Mouse (Mus musculus): ENCODE measurements around the gene Mcts2. TPM values are rescaled to one million over a fixed set of nuclear protein-coding genes. Genes with fewer than 3 reads are reported as not detected.

Gene Mcts2
- polyA plus RNA-seq, 1 experiment from 2014 or later = 10.2 TPM

GRCm38 (mm10) chr2:152736090-152736601 lies 49.3 kb downstream of the Mcts2 start, which contains the start of gene Id1:
Id1 (plus strand) TSS chr2:152736251.
- peak within 1 kb of the TSS; percentile 98 for H3K4me2 ChIP-seq (ENCODE audit: low read depth, low read length)
- H3K36me3 ChIP-seq (ENCODE audit: control insufficient read depth, insufficient read depth) = no peaks in the 10 kb centered on the region
- ATAC-seq (ENCODE audit: low read depth) = peak; percentile 73
- H3K27ac ChIP-seq (ENCODE audit: low read length) = peak within 1 kb of the TSS; percentile 83
- 0% methylated on average over 28 of the region's 28 CpGs for WGBS (ENCODE audit: insufficient replicate concordance)
- H3K4me1 ChIP-seq (ENCODE audit: control insufficient read depth, low read depth, low read length) = peaks cover 63% of the 10 kb centered on the region
- H3K9ac ChIP-seq (ENCODE audit: low read depth, low read length) = peak within 1 kb of the TSS; percentile 68
- no peaks in the 10 kb centered on the region for H3K9me3 ChIP-seq (replicated peaks; ENCODE audit: control insufficient read depth, low read length)
- peaks cover 17% of the 10 kb centered on the region for H3K27me3 ChIP-seq (ENCODE audit: control insufficient read depth, insufficient read depth, low read depth, low read length)
- peak within 1 kb of the TSS; percentile 63 for H3K4me3 ChIP-seq (ENCODE audit: low read depth, low read length)

GRCm38 (mm10) chr2:152736748-152737147 lies 49.9 kb downstream of the Mcts2 start:
- 0% methylated on average over 22 of the region's 22 CpGs for WGBS (ENCODE audit: insufficient replicate concordance)
- no peaks in the 10 kb centered on the region for H3K9me3 ChIP-seq (replicated peaks; ENCODE audit: control insufficient read depth, low read length)
- peaks cover 69% of the 10 kb centered on the region for H3K4me1 ChIP-seq (ENCODE audit: control insufficient read depth, low read depth, low read length)
- H3K36me3 ChIP-seq (ENCODE audit: control insufficient read depth, insufficient read depth) = no peaks in the 10 kb centered on the region
- H3K4me2 ChIP-seq (ENCODE audit: low read depth, low read length) = peak overlapping the region; percentile 98
- peak overlapping the region; percentile 63 for H3K4me3 ChIP-seq (ENCODE audit: low read depth, low read length)
- peaks cover 17% of the 10 kb centered on the region for H3K27me3 ChIP-seq (ENCODE audit: control insufficient read depth, insufficient read depth, low read depth, low read length)
- H3K27ac ChIP-seq (ENCODE audit: low read length) = peak overlapping the region; percentile 83
- peak overlapping the region; percentile 68 for H3K9ac ChIP-seq (ENCODE audit: low read depth, low read length)
- ATAC-seq (ENCODE audit: low read depth) = no peak

Other genes with a start within 250 kb of the Mcts2 start
- gene Defb23, start 222.4 kb upstream of the Mcts2 start, polyA plus RNA-seq (2015; fragmentation: Nextera tagmentation; extraction: Ambion mirVana) = not detected in 2 replicates
- gene Defb20, start 210.0 kb upstream of the Mcts2 start, polyA plus RNA-seq (2015; fragmentation: Nextera tagmentation; extraction: Ambion mirVana) = not detected in 2 replicates
- gene Defb22, start 196.9 kb upstream of the Mcts2 start, polyA plus RNA-seq (2015; fragmentation: Nextera tagmentation; extraction: Ambion mirVana) = not detected in 2 replicates
- not detected in 2 replicates for gene Defb26, start 175.3 kb upstream of the Mcts2 start, polyA plus RNA-seq (2015; fragmentation: Nextera tagmentation; extraction: Ambion mirVana)
- not detected in 2 replicates for gene Defb28, start 168.8 kb upstream of the Mcts2 start, polyA plus RNA-seq (2015; fragmentation: Nextera tagmentation; extraction: Ambion mirVana)
- gene Defb29, start 146.9 kb upstream of the Mcts2 start, polyA plus RNA-seq (2015; fragmentation: Nextera tagmentation; extraction: Ambion mirVana) = not detected in 2 replicates
- gene Gm17416, start 117.7 kb upstream of the Mcts2 start, polyA plus RNA-seq (2015; fragmentation: Nextera tagmentation; extraction: Ambion mirVana) = not detected in 2 replicates
- gene Defb21, start 114.3 kb upstream of the Mcts2 start, polyA plus RNA-seq (2015; fragmentation: Nextera tagmentation; extraction: Ambion mirVana) = not detected in 2 replicates
- not detected in 2 replicates for gene Defb19, start 106.7 kb upstream of the Mcts2 start, polyA plus RNA-seq (2015; fragmentation: Nextera tagmentation; extraction: Ambion mirVana)
- not detected in 2 replicates for gene Defb45, start 87.6 kb upstream of the Mcts2 start, polyA plus RNA-seq (2015; fragmentation: Nextera tagmentation; extraction: Ambion mirVana)
- gene Defb36, start 82.7 kb upstream of the Mcts2 start, polyA plus RNA-seq (2015; fragmentation: Nextera tagmentation; extraction: Ambion mirVana) = not detected in 2 replicates
- gene Defb25, start 64.0 kb upstream of the Mcts2 start, polyA plus RNA-seq (2015; fragmentation: Nextera tagmentation; extraction: Ambion mirVana) = not detected in 2 replicates
- 1.1 TPM in 2 replicates for gene Rem1, start 60.1 kb upstream of the Mcts2 start, polyA plus RNA-seq (2015; fragmentation: Nextera tagmentation; extraction: Ambion mirVana)
- gene H13, start 17.6 kb upstream of the Mcts2 start, polyA plus RNA-seq (2015; fragmentation: Nextera tagmentation; extraction: Ambion mirVana) = 45.5 and 52.7 TPM in 2 replicates
- gene Id1, start 49.2 kb downstream of the Mcts2 start, polyA plus RNA-seq (2015; fragmentation: Nextera tagmentation; extraction: Ambion mirVana) = 18.1 and 18.8 TPM in 2 replicates
- gene Cox4i2, start 67.1 kb downstream of the Mcts2 start, polyA plus RNA-seq (2015; fragmentation: Nextera tagmentation; extraction: Ambion mirVana) = 0.95 and 1.4 TPM in 2 replicates
- 213 and 241 TPM in 2 replicates for gene Bcl2l1, start 144.7 kb downstream of the Mcts2 start, polyA plus RNA-seq (2015; fragmentation: Nextera tagmentation; extraction: Ambion mirVana)
- 57.7 and 58.9 TPM in 2 replicates for gene Tpx2, start 160.9 kb downstream of the Mcts2 start, polyA plus RNA-seq (2015; fragmentation: Nextera tagmentation; extraction: Ambion mirVana)
- gene Mylk2, start 224.3 kb downstream of the Mcts2 start, polyA plus RNA-seq (2015; fragmentation: Nextera tagmentation; extraction: Ambion mirVana) = 0.13 and 0.24 TPM in 2 replicates
- 0.21 and 0.35 TPM in 2 replicates for gene Foxs1, start 246.2 kb downstream of the Mcts2 start, polyA plus RNA-seq (2015; fragmentation: Nextera tagmentation; extraction: Ambion mirVana)

Data from liver, embryonic 16.5 days (tissue).